Mouse (Mus musculus) stomach, embryonic 14.5 days (tissue): ENCODE data around the gene Rnf185. TPM values are rescaled to one million over a fixed set of nuclear protein-coding genes. Genes with fewer than 3 reads are reported as not detected.

Experiments
- ATAC-seq: fragments of 200-750 bp; cut with Nextera tagmentation; 2 replicates; pipeline ENCODE4 v1.8.0; 2017; ENCODE audit warnings: low read depth, moderate TSS enrichment; ENCODE audit not compliant: insufficient number of reproducible peaks, insufficient read depth, low FRiP score
- H3K27ac ChIP-seq: fragments of 300-500 bp; sonication (generic); 2 replicates; pipeline ENCODE4 v1.5.1; 2014; ENCODE audit warnings: mild to moderate bottlenecking, low read length, moderate library complexity, mixed read lengths
- H3K27me3 ChIP-seq: fragments of 300-500 bp; sonication (generic); 2 replicates; pipeline ENCODE4 v1.6.1; 2014; ENCODE audit warnings: low read length, control low read depth, mixed read lengths; ENCODE audit not compliant: control insufficient read depth, insufficient read depth
- H3K36me3 ChIP-seq: fragments of 300-500 bp; sonication (generic); 2 replicates; pipeline ENCODE4 v1.6.1; 2014; ENCODE audit warnings: mild to moderate bottlenecking, control low read depth, low read length, moderate library complexity, mixed read lengths; ENCODE audit not compliant: control insufficient read depth, insufficient read depth
- H3K4me1 ChIP-seq: fragments of 300-500 bp; sonication (generic); 2 replicates; pipeline ENCODE4 v1.6.1; 2014; ENCODE audit warnings: low read length, control low read depth, mixed read lengths; ENCODE audit not compliant: control insufficient read depth, insufficient read depth
- H3K4me2 ChIP-seq: fragments of 300-500 bp; sonication (generic); replicated peaks from 2 replicates; pipeline ENCODE4 v1.6.1; 2014; ENCODE audit warnings: low read depth, low read length, control low read depth
- H3K4me3 ChIP-seq: fragments of 300-500 bp; sonication (generic); 2 replicates; pipeline ENCODE4 v1.5.1; 2014; ENCODE audit warnings: low read depth, low read length, control low read depth
- H3K9ac ChIP-seq: fragments of 300-500 bp; sonication (generic); replicated peaks from 2 replicates; pipeline ENCODE4 v1.6.1; 2014; ENCODE audit warnings: low read depth, mild to moderate bottlenecking, control low read depth, low read length, moderate library complexity, mixed read lengths
- H3K9me3 ChIP-seq: fragments of 300-500 bp; sonication (generic); 2 replicates; pipeline ENCODE4 v1.6.1; 2016; ENCODE audit warnings: low read depth, low read length, control low read depth; ENCODE audit not compliant: control insufficient read depth
- WGBS: fragments of 180-500 bp; shearing (Covaris S2); extraction: QIAGEN DNeasy Blood & Tissue Kit; methylation state at CpG from one replicate; pipeline ENCODE4 v1.1.7; 2014; 5-methylcytosine and 5-hydroxymethylcytosine counted together
- polyA plus RNA-seq: library from polyadenylated mRNA; unstranded; fragments of >200 nt; fragmentation: Nextera tagmentation; extraction: Ambion mirVana; gene quantifications from 2 replicates; pipeline ENCODE4 v1.2.1, GENCODE M21; 2014

Rnf185 gene
- polyA plus RNA-seq, 1 experiment from 2014 or later, result 34.2 TPM

GRCm38 (mm10) chr11:3483980-3484642 is 31.9 kb upstream of the Rnf185 start:
- Histone ChIP-seq H3K9ac (no peak overlapping the region), H3K27me3 (no peaks in the 10 kb centered on the region), H3K36me3 (no peaks in the 10 kb centered on the region), H3K9me3 (no peaks in the 10 kb centered on the region), H3K4me1 (no peaks in the 10 kb centered on the region), H3K27ac (no peak overlapping the region), H3K4me2 (no peak overlapping the region), H3K4me3 (no peak overlapping the region)
- 55% methylated on average over 11 of the region's 11 CpGs for WGBS
- ATAC-seq, result no peak

GRCm38 (mm10) chr11:3475489-3475888 is 23.3 kb upstream of the Rnf185 start:
- Histone ChIP-seq H3K27me3 (no peaks in the 10 kb centered on the region), H3K36me3 (no peaks in the 10 kb centered on the region), H3K4me2 (no peak overlapping the region), H3K27ac (no peak overlapping the region), H3K9ac (no peak overlapping the region), H3K4me1 (no peaks in the 10 kb centered on the region), H3K4me3 (no peak overlapping the region), H3K9me3 (no peaks in the 10 kb centered on the region)
- ATAC-seq, result no peak

GRCm38 (mm10) chr11:3474480-3475115 is 22.4 kb upstream of the Rnf185 start:
- ATAC-seq, result no peak
- WGBS, result 88% methylated on average over 7 of the region's 7 CpGs
- H3K4me2 ChIP-seq, result no peak overlapping the region
- no peaks in the 10 kb centered on the region for H3K36me3 ChIP-seq
- H3K27me3 ChIP-seq, result no peaks in the 10 kb centered on the region
- H3K9ac ChIP-seq, result no peak overlapping the region
- no peaks in the 10 kb centered on the region for H3K4me1 ChIP-seq
- H3K27ac ChIP-seq, result no peak overlapping the region
- no peak overlapping the region for H3K4me3 ChIP-seq
- no peaks in the 10 kb centered on the region for H3K9me3 ChIP-seq

GRCm38 (mm10) chr11:3472484-3472883 is 20.3 kb upstream of the Rnf185 start:
- H3K27me3 ChIP-seq, result no peaks in the 10 kb centered on the region
- no peak overlapping the region for H3K27ac ChIP-seq
- H3K4me3 ChIP-seq, result no peak overlapping the region
- H3K36me3 ChIP-seq, result no peaks in the 10 kb centered on the region
- ATAC-seq, result peak; percentile 72; the same call in 1 of the 2 replicates
- H3K4me1 ChIP-seq, result no peaks in the 10 kb centered on the region
- WGBS, result 32% methylated on average over 1 of the region's 1 CpGs
- no peaks in the 10 kb centered on the region for H3K9me3 ChIP-seq
- no peak overlapping the region for H3K9ac ChIP-seq
- no peak overlapping the region for H3K4me2 ChIP-seq

- WGBS, result 34% methylated on average over 11 of the region's 11 CpGs
- 0 out of 2 replicates have a peak, but pooled peaks have one; percentile 18 for ATAC-seq
- no peak overlapping the region for H3K4me3 ChIP-seq
- no peak overlapping the region for H3K4me2 ChIP-seq
- no peak overlapping the region for H3K9ac ChIP-seq
- H3K27ac ChIP-seq, result no peak overlapping the region
- no peaks in the 10 kb centered on the region for H3K9me3 ChIP-seq
- H3K36me3 ChIP-seq, result no peaks in the 10 kb centered on the region
- H3K27me3 ChIP-seq, result no peaks in the 10 kb centered on the region
- H3K4me1 ChIP-seq, result no peaks in the 10 kb centered on the region
These were observed 19.3 kb upstream of the Rnf185 start for GRCm38 (mm10) chr11:3471448-3471850.

- Histone ChIP-seq H3K36me3 (no peaks in the 10 kb centered on the region), H3K4me3 (no peak overlapping the region), H3K9ac (no peak overlapping the region), H3K4me2 (no peak overlapping the region), H3K9me3 (no peaks in the 10 kb centered on the region), H3K27ac (no peak overlapping the region), H3K27me3 (no peaks in the 10 kb centered on the region), H3K4me1 (no peaks in the 10 kb centered on the region)
- ATAC-seq, result no peak
- WGBS, result 100% methylated on average over 1 of the region's 1 CpGs
These were observed 10.7 kb upstream of the Rnf185 start for GRCm38 (mm10) chr11:3462846-3463245.

- H3K4me2 ChIP-seq, result no peak overlapping the region
- WGBS, result 81% methylated on average over 2 of the region's 2 CpGs
- H3K9me3 ChIP-seq, result no peaks in the 10 kb centered on the region
- no peak overlapping the region for H3K27ac ChIP-seq
- H3K4me3 ChIP-seq, result no peak overlapping the region
- H3K4me1 ChIP-seq, result no peaks in the 10 kb centered on the region
- no peaks in the 10 kb centered on the region; the same call in 1 of the 2 replicates for H3K36me3 ChIP-seq
- no peak for ATAC-seq
- no peaks in the 10 kb centered on the region for H3K27me3 ChIP-seq
- no peak overlapping the region for H3K9ac ChIP-seq
These were observed 6.9 kb upstream of the Rnf185 start for GRCm38 (mm10) chr11:3459105-3459468.

GRCm38 (mm10) chr11:3458428-3459104 is 6.4 kb upstream of the Rnf185 start:
- ATAC-seq, result no peak

More at GRCm38 (mm10) chr11:3458428-3459104, 6.4 kb upstream of the Rnf185 start:
- Histone ChIP-seq H3K27me3 (no peaks in the 10 kb centered on the region), H3K9ac (no peak overlapping the region), H3K4me1 (peaks cover under 1% of the 10 kb centered on the region; the same call in 1 of the 2 replicates), H3K36me3 (no peaks in the 10 kb centered on the region; the same call in 1 of the 2 replicates), H3K4me2 (no peak overlapping the region), H3K4me3 (no peak overlapping the region), H3K27ac (no peak overlapping the region), H3K9me3 (no peaks in the 10 kb centered on the region)
- WGBS, result 81% methylated on average over 13 of the region's 13 CpGs
